Mouse (Mus musculus) T-helper 17 cell (primary cell): ENCODE measurements around the gene Scgb1a1.
"Not testable (repeated sequence)": the region's sequence is repeated elsewhere in the genome, so short reads cannot be mapped to it uniquely, and the experiment has no call there.

ENCODE experiments used
- in situ Hi-C, 2 experiments: fragments of 300-600 bp; cut with MboI, MseI; formaldehyde crosslinking; loops; 1 replicate in 1 of 2; 2 replicates in 1 of 2; pipeline ENCODE4 v1.15.1; 2025; ENCODE audit warnings: high pct_unique_total_duplicates in 2 of 2

The Scgb1a1 gene

GRCm38 (mm10) chr19:9101062-9101457 lies 13.3 kb upstream of the Scgb1a1 start:
- in situ Hi-C loops, result no loop called here

GRCm38 (mm10) chr19:9100297-9101061 lies 12.7 kb upstream of the Scgb1a1 start:
- in situ Hi-C loops, result no loop called here

DNA sequence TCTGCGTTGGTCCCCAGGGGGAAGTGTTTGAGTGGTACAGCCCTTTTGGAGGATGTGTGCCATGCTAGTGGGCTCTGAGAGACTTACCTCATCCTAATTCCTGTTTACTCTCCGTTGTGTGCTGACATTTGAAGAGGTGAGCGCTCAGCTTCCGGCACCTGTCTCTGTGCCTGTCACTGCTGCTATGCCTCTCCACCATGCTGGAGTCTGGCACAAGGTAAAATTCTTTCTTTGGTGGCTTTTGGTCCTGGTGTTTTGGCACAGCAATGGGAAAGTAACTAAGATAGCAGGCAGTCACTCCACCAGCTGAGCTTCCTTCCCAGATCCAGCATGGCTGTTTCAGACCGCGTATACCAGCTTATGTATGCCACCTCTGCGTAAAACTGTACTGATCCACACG lies 12.0 kb upstream of the Scgb1a1 start:
- in situ Hi-C loops, result loop anchor here in 1 of 2 experiments (5.0 kb wide), 1 partner anchor 252 kb away; no protein-coding TSS in a partner anchor

DNA sequence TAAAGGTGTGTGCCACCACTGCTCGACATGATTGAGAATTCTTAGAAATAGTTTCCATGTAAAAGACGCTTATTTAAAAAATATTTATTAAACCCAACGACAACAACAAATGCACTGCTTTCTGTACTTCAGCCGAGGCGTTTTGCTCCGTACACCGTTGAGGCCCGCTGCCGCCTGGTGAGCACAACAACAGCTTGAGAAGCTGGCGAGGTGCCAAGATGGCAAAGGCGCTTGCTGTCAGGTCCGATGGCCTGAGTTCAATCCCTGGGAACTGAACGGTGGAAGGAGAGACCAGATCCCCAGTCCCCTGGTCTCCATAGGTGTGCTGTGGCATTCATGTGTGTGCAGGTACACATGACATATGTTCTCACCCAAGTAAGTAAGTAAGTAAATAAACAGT lies 9.7 kb upstream of the Scgb1a1 start:
- in situ Hi-C loops, result loop anchor here in 1 of 2 experiments (5.0 kb wide), 1 partner anchor 250 kb away; no protein-coding TSS in a partner anchor

DNA sequence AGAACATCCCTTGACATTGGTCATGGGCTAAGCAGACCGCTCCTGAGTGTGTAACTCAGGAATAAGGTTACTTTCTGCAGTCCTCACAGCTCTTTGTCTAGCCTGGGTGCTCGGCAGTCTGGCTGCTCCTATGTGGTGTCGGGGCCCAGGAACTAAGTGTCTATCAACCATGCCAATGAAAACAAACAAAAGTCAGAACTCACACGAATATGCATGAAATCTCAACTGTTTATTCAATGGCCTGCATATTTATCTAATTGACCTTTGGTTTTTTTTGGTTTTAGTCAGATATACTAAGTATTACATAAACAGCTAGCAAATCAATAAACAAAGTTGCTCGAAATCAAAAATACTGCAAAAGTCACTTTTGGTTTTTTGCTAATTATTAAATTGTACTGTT lies 7.4 kb upstream of the Scgb1a1 start:
- in situ Hi-C loops, result loop anchor here in 1 of 2 experiments (5.0 kb wide), 1 partner anchor 248 kb away; no protein-coding TSS in a partner anchor

DNA sequence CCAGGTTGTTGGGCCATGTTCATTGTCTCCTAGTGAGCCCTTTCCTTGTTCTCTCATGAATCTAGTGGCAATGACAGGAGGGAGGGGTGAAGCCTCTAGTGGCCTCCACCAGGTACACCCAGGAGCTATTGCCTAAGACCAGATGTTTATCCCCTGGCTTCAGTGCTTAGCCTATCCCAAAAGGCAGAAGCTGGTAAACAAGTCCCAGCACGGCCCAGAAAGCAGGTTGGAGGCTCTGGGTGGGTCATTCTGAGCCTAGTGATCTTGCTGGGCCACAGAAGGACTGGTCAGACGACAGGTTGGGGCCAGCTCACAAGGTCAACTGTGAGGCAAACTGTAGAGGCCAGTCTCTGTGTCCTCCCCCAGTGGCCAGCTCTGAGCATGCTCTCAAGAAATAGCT lies 3.0 kb upstream of the Scgb1a1 start:
- in situ Hi-C loops, result no loop called here

- in situ Hi-C loops, result no loop called here
Measured at GRCm38 (mm10) chr19:9090191-9090590, 2.4 kb upstream of the Scgb1a1 start.

DNA sequence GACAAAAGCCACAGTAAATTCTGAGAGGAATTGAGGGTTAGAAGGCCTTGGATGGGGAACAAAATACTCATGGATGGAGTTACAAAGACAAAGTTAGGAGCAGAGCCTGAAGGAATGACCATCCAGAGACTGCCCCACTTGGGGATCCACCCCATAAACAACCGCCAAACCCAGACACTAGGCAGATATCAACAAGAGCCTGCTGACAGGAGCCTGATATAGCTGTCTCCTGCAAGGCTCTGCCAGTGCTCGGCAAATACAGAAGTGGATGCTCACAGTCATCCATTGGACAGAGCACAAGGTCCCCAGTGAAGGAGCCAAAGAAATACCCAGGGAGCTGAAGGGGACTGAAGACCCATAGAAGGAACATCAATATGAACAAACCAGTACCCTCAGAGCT lies 3.9 kb downstream of the Scgb1a1 start:
- in situ Hi-C loops, result not testable (repeated sequence)

DNA sequence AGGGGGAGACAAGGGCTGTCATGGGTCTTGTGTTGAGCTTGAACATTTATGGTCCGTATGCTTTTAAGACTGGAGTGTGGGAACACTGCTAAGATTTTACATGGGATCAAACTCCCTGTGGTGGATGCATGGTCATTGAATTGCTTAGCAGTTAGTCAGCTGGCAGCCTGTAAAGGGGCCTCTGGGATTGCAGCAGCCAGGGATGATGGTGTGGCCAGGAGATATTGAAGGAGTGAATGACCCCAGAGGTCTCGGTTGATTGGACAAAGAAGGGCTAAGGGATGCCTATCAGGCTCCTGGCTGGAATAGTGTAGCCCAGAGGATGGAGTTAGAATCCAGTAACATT lies 4.8 kb downstream of the Scgb1a1 start:
- in situ Hi-C loops, result no loop called here

GRCm38 (mm10) chr19:9082191-9083009 lies 5.4 kb downstream of the Scgb1a1 start:
- in situ Hi-C loops, result no loop called here

- in situ Hi-C loops, result no loop called here
Measured at GRCm38 (mm10) chr19:9081311-9082190, 6.2 kb downstream of the Scgb1a1 start.

GRCm38 (mm10) chr19:9079916-9080315 lies 7.8 kb downstream of the Scgb1a1 start:
- in situ Hi-C loops, result loop anchor here (5.0 kb wide), 1 partner anchor 88 kb away; no protein-coding TSS in a partner anchor

DNA sequence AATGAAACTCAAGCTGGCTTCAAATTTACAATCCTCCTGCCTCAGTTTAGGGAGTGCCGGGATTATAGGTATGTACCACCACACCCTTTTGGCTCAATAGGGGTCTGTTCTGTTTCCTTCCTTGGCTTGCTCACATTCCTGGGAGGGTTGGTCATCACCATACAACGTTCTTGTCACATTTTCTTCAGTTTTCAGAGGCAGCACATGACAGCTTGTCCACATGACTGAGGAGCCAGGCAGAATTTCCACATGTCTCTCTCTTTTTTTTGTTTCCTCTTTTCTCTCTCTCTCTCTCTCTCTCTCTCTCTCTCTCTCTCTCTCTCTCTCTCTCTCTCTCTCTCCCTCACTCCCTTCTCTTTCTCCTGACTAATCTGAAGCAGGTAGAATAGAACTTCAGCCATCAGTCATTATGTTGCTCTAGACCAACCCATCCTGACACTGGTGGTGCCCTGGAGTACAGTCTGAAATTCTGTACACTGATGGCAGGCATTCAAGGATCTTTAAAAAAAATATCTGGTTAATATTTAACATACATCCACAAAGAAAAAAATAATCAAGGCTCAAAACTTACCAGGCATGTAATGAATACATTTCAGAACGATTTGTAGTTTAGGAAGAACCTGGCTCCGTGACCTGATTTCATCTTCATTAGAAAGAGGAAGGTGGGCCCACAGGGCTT lies 10.6 kb downstream of the Scgb1a1 start:
- in situ Hi-C loops, result loop anchor here (5.0 kb wide), 1 partner anchor 85 kb away; no protein-coding TSS in a partner anchor

GRCm38 (mm10) chr19:9076035-9076434 lies 11.7 kb downstream of the Scgb1a1 start:
- in situ Hi-C loops, result loop anchor here (5.0 kb wide), 1 partner anchor 84 kb away; no protein-coding TSS in a partner anchor

DNA sequence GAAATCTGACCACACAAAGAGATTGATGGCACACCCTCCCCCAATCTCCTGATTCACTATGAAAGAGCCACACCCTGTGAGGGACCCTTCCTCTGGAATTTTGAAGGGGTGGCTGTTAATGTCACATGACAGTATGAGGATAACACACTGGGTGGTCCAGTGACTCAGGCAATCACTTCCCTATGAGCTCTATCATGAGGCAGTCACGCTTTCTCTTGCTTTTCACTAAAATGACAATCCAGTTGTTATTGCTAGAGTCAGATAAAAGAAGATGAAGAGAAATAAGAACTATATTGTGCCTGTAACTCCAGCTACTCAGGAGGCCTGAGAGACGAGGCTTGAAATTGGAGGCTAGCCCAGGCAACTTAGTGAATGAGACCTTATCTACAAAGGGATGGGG lies 12.2 kb downstream of the Scgb1a1 start:
- in situ Hi-C loops, result loop anchor here (5.0 kb wide), 1 partner anchor 83 kb away; no protein-coding TSS in a partner anchor

- in situ Hi-C loops, result no loop called here
Measured at GRCm38 (mm10) chr19:9074424-9074823, 13.3 kb downstream of the Scgb1a1 start.

GRCm38 (mm10) chr19:9073776-9074411 lies 13.9 kb downstream of the Scgb1a1 start:
- in situ Hi-C loops, result no loop called here

GRCm38 (mm10) chr19:9072157-9072530 lies 15.6 kb downstream of the Scgb1a1 start:
- in situ Hi-C loops, result no loop called here

DNA sequence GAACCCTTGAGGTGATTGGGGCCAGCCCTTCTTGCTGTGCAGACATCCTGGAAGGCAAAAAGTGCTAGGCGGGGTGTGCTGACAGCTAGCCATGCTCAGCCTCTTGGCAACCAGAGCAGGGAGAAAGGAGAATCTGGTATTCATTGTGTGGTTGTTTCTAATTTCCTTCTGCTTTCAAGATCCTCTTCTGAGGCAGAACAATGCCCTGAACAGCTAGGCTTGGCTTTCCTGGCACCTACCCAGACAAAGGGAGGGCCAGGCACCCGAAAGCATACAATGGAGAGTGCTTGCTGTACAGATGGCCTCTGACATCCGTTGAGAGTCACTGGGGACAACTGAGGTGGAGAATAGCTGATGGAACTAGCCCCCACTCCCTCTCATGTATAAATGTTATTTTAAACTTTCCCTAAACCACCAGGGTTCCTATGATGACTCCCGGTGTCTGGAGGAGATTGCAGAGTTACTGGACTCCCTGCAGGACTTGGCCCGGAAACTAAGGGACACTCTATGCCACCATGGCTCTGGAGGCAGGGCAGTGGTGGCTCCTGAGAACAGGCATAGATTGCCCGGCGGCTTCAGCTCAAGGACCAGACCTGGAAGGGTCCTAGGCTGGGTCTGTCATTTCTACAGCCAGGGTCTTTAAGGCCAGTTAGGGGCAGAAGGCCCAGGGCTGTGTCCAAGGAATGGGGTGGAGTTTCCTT lies 16.2 kb downstream of the Scgb1a1 start:
- in situ Hi-C loops, result no loop called here

GRCm38 (mm10) chr19:9070316-9070715 lies 17.4 kb downstream of the Scgb1a1 start:
- in situ Hi-C loops, result no loop called here
